Mouse (Mus musculus) heart, embryonic 14.5 days (tissue): Measurements from ENCODE around the gene Gpr89. TPM values are rescaled to one million over a fixed set of nuclear protein-coding genes. Genes with fewer than 3 reads are reported as not detected.

Experiments used
- ATAC-seq: fragments of 200-750 bp; cut with Nextera tagmentation; 2 replicates; pipeline ENCODE4 v1.8.0; 2017; ENCODE audit warnings: low read depth, moderate TSS enrichment; ENCODE audit not compliant: insufficient number of reproducible peaks, insufficient read depth, low FRiP score
- H3K27ac ChIP-seq, 2 experiments: fragments of 200-500 bp in 1 of 2; fragments of 300-500 bp in 1 of 2; sonication (generic) in 1 of 2; replicated peaks in 1 of 2; 2 replicates each; pipeline ENCODE4 v1.5.1; 2012 to 2014; ENCODE audit warnings: low read depth in 2 of 2, low read length in 2 of 2, control low read depth in 1 of 2, mild to moderate bottlenecking in 1 of 2, mixed read lengths in 1 of 2; ENCODE audit not compliant: control insufficient read depth in 1 of 2, insufficient read depth in 1 of 2
- H3K27me3 ChIP-seq: fragments of 300-500 bp; sonication (generic); 2 replicates; pipeline ENCODE4 v1.6.1; 2014; ENCODE audit warnings: mild to moderate bottlenecking, low read length, control low read depth; ENCODE audit not compliant: control insufficient read depth, insufficient read depth
- H3K36me3 ChIP-seq: fragments of 300-500 bp; sonication (generic); 2 replicates; pipeline ENCODE4 v1.6.1; 2014; ENCODE audit warnings: mild to moderate bottlenecking, control low read depth, low read length, mixed read lengths; ENCODE audit not compliant: control insufficient read depth, insufficient read depth
- H3K4me1 ChIP-seq, 2 experiments: fragments of 200-500 bp in 1 of 2; fragments of 300-500 bp in 1 of 2; sonication (generic) in 1 of 2; 2 replicates each; pipeline ENCODE4 v1.6.1; 2012 to 2014; ENCODE audit warnings: low read length in 2 of 2, control low read depth in 1 of 2, mixed read lengths in 1 of 2; ENCODE audit not compliant: control insufficient read depth in 2 of 2, insufficient read depth in 2 of 2
- H3K4me2 ChIP-seq: fragments of 300-500 bp; sonication (generic); 2 replicates; pipeline ENCODE4 v1.6.1; 2014; ENCODE audit warnings: mild to moderate bottlenecking, low read length
- H3K4me3 ChIP-seq, 2 experiments: fragments of 200-500 bp in 1 of 2; fragments of 300-500 bp in 1 of 2; sonication (generic) in 1 of 2; 2 replicates each; pipeline ENCODE4 v1.5.1; 2012 to 2014; ENCODE audit warnings: low read length in 2 of 2, mild to moderate bottlenecking in 2 of 2, control low read depth in 1 of 2, low read depth in 1 of 2, moderate library complexity in 1 of 2; ENCODE audit not compliant: control insufficient read depth in 1 of 2, insufficient read depth in 1 of 2
- H3K9ac ChIP-seq: fragments of 300-500 bp; sonication (generic); 2 replicates; pipeline ENCODE4 v1.6.1; 2014; ENCODE audit warnings: mild to moderate bottlenecking, low read length
- H3K9me3 ChIP-seq: fragments of 300-500 bp; sonication (generic); 2 replicates; pipeline ENCODE4 v1.6.1; 2016; ENCODE audit warnings: low read length, control low read depth; ENCODE audit not compliant: control insufficient read depth
- WGBS: fragments of 180-500 bp; shearing (Covaris S2); extraction: QIAGEN DNeasy Blood & Tissue Kit; methylation state at CpG from one replicate; pipeline ENCODE4 v1.1.7; 2014; 5-methylcytosine and 5-hydroxymethylcytosine counted together
- polyA plus RNA-seq: library from polyadenylated mRNA; unstranded; fragments of >200 nt; fragmentation: Nextera tagmentation; extraction: Ambion mirVana; gene quantifications from 2 replicates; pipeline ENCODE4 v1.2.1, GENCODE M21; 2014

The Gpr89 gene
- polyA plus RNA-seq, 1 experiment from 2014 or later, result 29.8 TPM

DNA sequence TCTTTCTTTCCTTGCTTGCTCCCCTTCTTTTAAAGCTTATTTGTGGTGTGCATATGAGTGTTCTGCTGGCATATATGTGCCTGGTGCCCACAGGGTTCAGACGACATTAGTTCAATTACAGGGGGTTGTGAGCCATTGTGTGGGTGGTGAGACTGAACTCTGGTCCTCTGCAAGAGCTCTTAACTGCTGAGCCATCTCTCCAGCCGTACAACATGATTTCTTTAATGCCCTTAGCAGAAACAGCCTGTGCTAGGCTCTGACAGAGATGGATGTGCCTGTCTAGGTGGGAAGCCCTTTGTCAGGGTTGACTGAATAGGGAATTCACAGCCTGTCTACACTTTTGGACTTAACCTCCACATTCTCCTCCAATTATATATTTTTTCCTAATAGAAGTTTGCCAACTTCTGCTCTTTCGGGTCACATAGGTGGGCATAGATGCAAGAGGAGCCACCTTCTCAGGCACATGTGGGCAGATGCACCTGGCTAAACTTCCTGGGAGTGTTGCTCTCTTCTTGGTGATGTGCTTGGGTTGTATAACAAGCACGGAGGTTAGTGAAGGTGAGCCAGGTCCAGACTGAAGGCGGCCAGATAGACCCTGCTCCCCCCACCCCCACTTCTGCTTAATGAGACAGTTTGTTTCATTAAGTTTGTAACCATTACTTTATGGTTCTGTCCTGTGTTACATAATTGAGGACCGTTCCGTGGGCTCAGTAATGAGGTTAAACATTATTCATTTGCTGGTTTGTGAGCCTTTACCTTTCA lies 70.4 kb downstream of the Gpr89 start:
- H3K27ac ChIP-seq, result no peak overlapping the region
- no peak overlapping the region for H3K4me3 ChIP-seq
- H3K4me2 ChIP-seq, result no peak overlapping the region
- no peaks in the 10 kb centered on the region for H3K27me3 ChIP-seq
- no peaks in the 10 kb centered on the region for H3K9me3 ChIP-seq
- no peaks in the 10 kb centered on the region for H3K4me1 ChIP-seq
- no peak for ATAC-seq
- no peak overlapping the region for H3K9ac ChIP-seq
- WGBS, result 78% methylated on average over 7 of the region's 7 CpGs
- no peaks in the 10 kb centered on the region for H3K36me3 ChIP-seq

GRCm38 (mm10) chr3:96832930-96833329 lies 72.2 kb downstream of the Gpr89 start:
- H3K9me3 ChIP-seq, result no peaks in the 10 kb centered on the region
- no peak overlapping the region for H3K9ac ChIP-seq
- no peaks in the 10 kb centered on the region for H3K27me3 ChIP-seq
- H3K4me1 ChIP-seq, result peaks cover 0 to 3% of the 10 kb centered on the region in 2 experiments; a peak in 1 of 4 replicates
- 42% methylated on average over 5 of the region's 5 CpGs for WGBS
- no peak overlapping the region for H3K4me3 ChIP-seq
- no peak overlapping the region for H3K4me2 ChIP-seq
- H3K36me3 ChIP-seq, result no peaks in the 10 kb centered on the region
- no peak for ATAC-seq
- H3K27ac ChIP-seq, result no peak overlapping the region

- Histone ChIP-seq H3K9ac (no peak overlapping the region), H3K4me2 (no peak overlapping the region), H3K27me3 (no peaks in the 10 kb centered on the region), H3K4me3 (no peak overlapping the region), H3K27ac (no peak overlapping the region), H3K9me3 (no peaks in the 10 kb centered on the region), H3K4me1 (peaks cover 0 to 3% of the 10 kb centered on the region in 2 experiments; a peak in 1 of 4 replicates), H3K36me3 (no peaks in the 10 kb centered on the region)
- no peak for ATAC-seq
- WGBS, result 78% methylated on average over 10 of the region's 10 CpGs
These were observed 75.3 kb downstream of the Gpr89 start for GRCm38 (mm10) chr3:96829856-96830255.

DNA sequence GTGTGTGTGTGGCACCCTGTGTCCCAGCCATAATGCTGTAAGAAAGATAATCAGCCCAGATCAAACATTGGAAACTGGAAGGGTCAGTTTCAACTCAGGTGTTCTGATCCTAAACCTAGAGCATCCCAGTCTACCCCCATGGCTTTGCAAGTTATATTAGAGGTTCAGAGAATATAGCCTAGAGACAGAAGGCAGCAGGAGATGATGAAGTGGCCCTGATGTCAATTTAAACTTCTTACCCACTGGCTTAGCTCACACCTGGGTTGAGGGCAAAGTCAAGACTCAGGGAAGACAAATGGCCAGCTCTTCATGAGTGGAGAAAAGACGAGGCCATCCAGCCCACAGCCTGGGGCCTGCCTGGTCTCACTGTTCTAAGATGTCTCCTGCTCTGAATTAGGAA lies 76.2 kb downstream of the Gpr89 start, which contains the start of the genes Pdzk1 and Cd160:
TSS of gene Pdzk1 (plus strand) at position 301 of the 400 bp plus-strand sequence.
TSS of gene Cd160 (minus strand) at position 368 of the 400 bp plus-strand sequence.
- peak within 1 kb of the TSS; percentile 12; the same call in 1 of the 2 replicates for H3K4me2 ChIP-seq
- no peak within 1 kb of the TSS for H3K27ac ChIP-seq
- no peaks in the 10 kb centered on the region for H3K36me3 ChIP-seq
- H3K4me3 ChIP-seq, result no peak within 1 kb of the TSS
- peaks cover 0 to 3% of the 10 kb centered on the region in 2 experiments; a peak in 1 of 4 replicates for H3K4me1 ChIP-seq
- no peak for ATAC-seq
- 61% methylated on average over 1 of the region's 1 CpGs for WGBS
- no peak within 1 kb of the TSS for H3K9ac ChIP-seq
- H3K9me3 ChIP-seq, result no peaks in the 10 kb centered on the region
- H3K27me3 ChIP-seq, result no peaks in the 10 kb centered on the region

- no peaks in the 10 kb centered on the region for H3K9me3 ChIP-seq
- peak overlapping the region; percentile 12; the same call in 1 of the 2 replicates for H3K4me2 ChIP-seq
- H3K27ac ChIP-seq, result no peak overlapping the region
- H3K27me3 ChIP-seq, result no peaks in the 10 kb centered on the region
- ATAC-seq, result no peak
- no peak overlapping the region for H3K4me3 ChIP-seq
- 28% methylated on average over 15 of the region's 15 CpGs for WGBS
- H3K9ac ChIP-seq, result no peak overlapping the region
- H3K4me1 ChIP-seq, result peaks cover 0 to 3% of the 10 kb centered on the region in 2 experiments; a peak in 1 of 4 replicates
- H3K36me3 ChIP-seq, result no peaks in the 10 kb centered on the region
These were observed 76.8 kb downstream of the Gpr89 start for GRCm38 (mm10) chr3:96828308-96828864.

DNA sequence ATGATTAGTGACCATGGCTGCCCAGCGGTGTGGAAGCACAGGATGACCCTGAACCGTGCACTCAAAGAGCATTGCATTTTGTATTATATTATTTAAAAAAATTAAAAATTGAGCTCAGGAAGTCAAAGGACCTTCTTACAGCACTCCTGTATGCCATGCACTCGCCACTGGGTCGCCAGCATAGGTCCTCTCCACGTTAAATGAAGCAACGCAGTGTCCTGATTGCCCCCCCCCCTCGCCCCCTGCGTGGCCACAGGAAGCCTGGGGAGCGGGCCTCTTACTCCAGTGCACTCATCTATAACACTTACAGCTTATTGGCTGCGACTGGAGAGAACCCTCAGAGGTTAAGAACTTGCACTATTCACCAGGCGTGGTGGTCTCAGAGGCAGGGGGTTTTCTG lies 79.9 kb downstream of the Gpr89 start:
- Histone ChIP-seq H3K4me3 (no peak overlapping the region), H3K27ac (no peak overlapping the region), H3K9me3 (no peaks in the 10 kb centered on the region), H3K4me1 (peaks cover 0 to 3% of the 10 kb centered on the region in 2 experiments; a peak in 1 of 4 replicates), H3K4me2 (no peak overlapping the region), H3K27me3 (no peaks in the 10 kb centered on the region), H3K9ac (no peak overlapping the region), H3K36me3 (no peaks in the 10 kb centered on the region)
- no peak for ATAC-seq
- 47% methylated on average over 11 of the region's 11 CpGs for WGBS

- H3K9ac ChIP-seq, result no peak overlapping the region
- ATAC-seq, result no peak
- no peaks in the 10 kb centered on the region for H3K27me3 ChIP-seq
- no peak overlapping the region for H3K4me2 ChIP-seq
- H3K27ac ChIP-seq, result no peak overlapping the region
- H3K4me3 ChIP-seq, result no peak overlapping the region
- H3K9me3 ChIP-seq, result no peaks in the 10 kb centered on the region
- peaks cover 0 to 3% of the 10 kb centered on the region in 2 experiments; a peak in 1 of 4 replicates for H3K4me1 ChIP-seq
- no peaks in the 10 kb centered on the region for H3K36me3 ChIP-seq
- WGBS, result 82% methylated on average over 12 of the region's 12 CpGs
These were observed 80.5 kb downstream of the Gpr89 start for GRCm38 (mm10) chr3:96824614-96825013.
